Mouse (Mus musculus) liver, adult 10 weeks (tissue): ENCODE results near the gene E330014E10Rik. TPM values are rescaled to one million over a fixed set of nuclear protein-coding genes. Genes with fewer than 3 reads are reported as not detected.

Source experiments
- polyA plus RNA-seq: library from polyadenylated mRNA; stranded (reverse); fragments of 350-450 nt; fragmentation: Illumina TruSeq; extraction: RNeasy Lipid Tissue Mini Kit (QIAGEN cat#74804); gene quantifications from one replicate; pipeline ENCODE4 v1.2.3, GENCODE M21; 2014; ENCODE audit warnings: low read depth, low replicate concordance

The E330014E10Rik gene
- polyA plus RNA-seq = not detected

GRCm38 (mm10) chr5:95775690-95776089, at the start of gene E330014E10Rik:
E330014E10Rik (plus strand) TSS chr5:95775990.

GRCm38 (mm10) chr5:95736073-95736472, 39.7 kb upstream of the E330014E10Rik start, which contains the start of gene Gm7978:
Gm7978 (minus strand) TSS chr5:95736173.

GRCm38 (mm10) chr5:95741714-95742113, 34.1 kb upstream of the E330014E10Rik start, which contains the start of gene Gm7982:
Gm7982 (plus strand) TSS chr5:95742014.

Other genes with a start within 250 kb of the E330014E10Rik start
- not detected for gene Gm7971, start 181.1 kb upstream of the E330014E10Rik start, polyA plus RNA-seq
- not detected for gene Gm7978, start 39.8 kb upstream of the E330014E10Rik start, polyA plus RNA-seq
- gene Gm7982, start 34.0 kb upstream of the E330014E10Rik start, polyA plus RNA-seq = not detected
- gene Cxcl13, start 181.0 kb downstream of the E330014E10Rik start, polyA plus RNA-seq = 11.3 TPM